In genomic region chr2:119674525-119675214, GRCm38 (mm10) we compare ENCODE assay signal across 7 mouse cellular contexts. TPM values are rescaled to one million over a fixed set of nuclear protein-coding genes. Genes with fewer than 3 reads are reported as not detected.
DNase-seq lines count a peak whose midpoint lies in the region; ATAC-seq lines count a peak whose summit lies in the region.

TSS of gene Rtf1 (plus strand) at chr2:119675068.

- peak within 1 kb of the TSS; percentile 100 for H3K4me3 ChIP-seq in limb, embryonic 10.5 days
- H3K4me3 ChIP-seq in midbrain, embryonic 13.5 days (replicated peaks): peak within 1 kb of the TSS; percentile 100

- no peaks in the 10 kb centered on the region for H3K27me3 ChIP-seq in limb, embryonic 10.5 days (ENCODE audit: low read depth, poor library complexity, severe bottlenecking)
- H3K27me3 ChIP-seq in midbrain, embryonic 13.5 days: peaks cover 5% of the 10 kb centered on the region; the same call in 1 of the 2 replicates

- peak within 1 kb of the TSS; percentile 90 for H3K4me2 ChIP-seq in midbrain, embryonic 13.5 days (replicated peaks)

- ATAC-seq in granulocyte monocyte progenitor cell, adult 5-6 weeks (replicated peaks; ENCODE audit: poor library complexity, severe bottlenecking): peak; percentile 94
- ATAC-seq in midbrain, embryonic 13.5 days: peak; percentile 97

- peaks cover 14% of the 10 kb centered on the region for H3K36me3 ChIP-seq in limb, embryonic 10.5 days
- no peaks in the 10 kb centered on the region for H3K36me3 ChIP-seq in midbrain, embryonic 13.5 days

- WGBS in limb, embryonic 10.5 days: under 1% methylated on average over 58 of the region's 58 CpGs
- 1% methylated on average over 54 of the region's 58 CpGs for WGBS in midbrain, embryonic 13.5 days

- H3K27ac ChIP-seq in limb, embryonic 10.5 days: peak within 1 kb of the TSS; percentile 93
- peak within 1 kb of the TSS; percentile 88 for H3K27ac ChIP-seq in midbrain, embryonic 13.5 days

- peak; percentile 88 for DNase-seq in adrenal gland, adult 8-10 months
- peak; percentile 96 for DNase-seq in embryo, embryonic 9.5 days (ENCODE audit: extremely low spot score)
- peak; percentile 91 for DNase-seq in kidney, adult 11 months
- peak; percentile 99 for DNase-seq in limb, embryonic 10.5 days (ENCODE audit: low spot score)
- DNase-seq in spleen, adult 12 weeks (ENCODE audit: low spot score): peak; percentile 92

- H3K4me1 ChIP-seq in limb, embryonic 10.5 days: peaks cover 25% of the 10 kb centered on the region
- H3K4me1 ChIP-seq in midbrain, embryonic 13.5 days (replicated peaks): peaks cover 26% of the 10 kb centered on the region

- peak within 1 kb of the TSS; percentile 99 for H3K9ac ChIP-seq in midbrain, embryonic 13.5 days (replicated peaks)

- H3K9me3 ChIP-seq in limb, embryonic 10.5 days (replicated peaks): no peaks in the 10 kb centered on the region
- no peaks in the 10 kb centered on the region for H3K9me3 ChIP-seq in midbrain, embryonic 13.5 days

RNA-seq across cellular contexts. Expression of gene Rtf1, which starts in this region (rescaled TPM):
- total RNA-seq in adrenal gland, adult 8-10 months (2022): 10 to 100 TPM; 27.3 to 33.0 (median 28.7) TPM
- total RNA-seq in granulocyte monocyte progenitor cell, adult 5-6 weeks (2014; fragmentation: Nextera tagmentation): 45.2 and 49.5 TPM in 2 replicates
- total RNA-seq in granulocyte monocyte progenitor cell, adult 5-6 weeks (2017): 33.3 and 38.8 TPM in 2 replicates
- 55.9 and 65.4 TPM in 2 replicates for polyA plus RNA-seq in limb, embryonic 10.5 days (2016; fragmentation: Nextera tagmentation; extraction: Ambion mirVana)
- polyA plus RNA-seq in midbrain, embryonic 13.5 days (2015; fragmentation: Nextera tagmentation; extraction: Ambion mirVana): 64.4 and 69.8 TPM in 2 replicates

Comparison
In these comparisons a context has a peak if more than half of its experiments do, and no peak if none do; other contexts are left out.
1. Peak in every context shown above with its lines: DNase-seq, ATAC-seq, H3K4me3 ChIP-seq and H3K27ac ChIP-seq.